Mouse (Mus musculus): ENCODE results near the gene Slc22a14.

GRCm38 (mm10) chr9:119149601-119150000 is 215.8 kb downstream of the Slc22a14 start:
- TF ChIP-seq POLR2A (IDR thresholded peaks at IDR 0.05; ENCODE audit: borderline replicate concordance, extremely low read depth, insufficient read depth, insufficient read length, poor library complexity, severe bottlenecking) (no peak), CTCF (IDR thresholded peaks at IDR 0.05; ENCODE audit: borderline replicate concordance, extremely low read depth, insufficient read depth, insufficient read length) (no peak)

Measured in brain, embryonic 14.5 days (tissue).